Mouse (Mus musculus): ENCODE data around the gene Slit1. TPM values are rescaled to one million over a fixed set of nuclear protein-coding genes. Genes with fewer than 3 reads are reported as not detected.

Slit1 gene
- total RNA-seq, 1 experiment from 2014 or later = 6.5 TPM

- DNase-seq = peak; percentile 85
These were observed 87.5 kb downstream of the Slit1 start for GRCm38 (mm10) chr19:41655970-41656369.

- no peak for DNase-seq
These were observed 88.2 kb downstream of the Slit1 start for GRCm38 (mm10) chr19:41655089-41655783.

GRCm38 (mm10) chr19:41651967-41652366, 91.5 kb downstream of the Slit1 start:
- DNase-seq = no peak

GRCm38 (mm10) chr19:41649394-41649793, 94.1 kb downstream of the Slit1 start:
- DNase-seq = no peak

- peak; percentile 82 for DNase-seq
These were observed 96.4 kb downstream of the Slit1 start for GRCm38 (mm10) chr19:41646947-41647631.

GRCm38 (mm10) chr19:41643010-41643409, 100.5 kb downstream of the Slit1 start:
- DNase-seq = peak; percentile 23

GRCm38 (mm10) chr19:41634999-41635398, 108.5 kb downstream of the Slit1 start:
- no peak for DNase-seq

GRCm38 (mm10) chr19:41634099-41634498, 109.4 kb downstream of the Slit1 start:
- no peak for DNase-seq

- peak; percentile 54 for DNase-seq
These were observed 113.9 kb downstream of the Slit1 start for GRCm38 (mm10) chr19:41629532-41629931.

GRCm38 (mm10) chr19:41628970-41629369, 114.5 kb downstream of the Slit1 start:
- no peak for DNase-seq

GRCm38 (mm10) chr19:41620366-41621092, 122.9 kb downstream of the Slit1 start:
- DNase-seq = no peak

GRCm38 (mm10) chr19:41618771-41619385, 124.6 kb downstream of the Slit1 start:
- peak; percentile 47 for DNase-seq

GRCm38 (mm10) chr19:41618153-41618657, 125.3 kb downstream of the Slit1 start:
- no peak for DNase-seq

GRCm38 (mm10) chr19:41617102-41617501, 126.4 kb downstream of the Slit1 start:
- no peak for DNase-seq

- DNase-seq = no peak
These were observed 127.2 kb downstream of the Slit1 start for GRCm38 (mm10) chr19:41616274-41616673.

- peak; percentile 39 for DNase-seq
These were observed 127.8 kb downstream of the Slit1 start for GRCm38 (mm10) chr19:41615606-41616224.

- no peak for DNase-seq
These were observed 130.0 kb downstream of the Slit1 start for GRCm38 (mm10) chr19:41613325-41614087.

GRCm38 (mm10) chr19:41611683-41612082, 131.8 kb downstream of the Slit1 start:
- no peak for DNase-seq

- DNase-seq = no peak
These were observed 137.1 kb downstream of the Slit1 start for GRCm38 (mm10) chr19:41606208-41606987.

- DNase-seq = no peak
These were observed 142.8 kb downstream of the Slit1 start for GRCm38 (mm10) chr19:41600647-41601046.

Measured in adrenal gland, postnatal 14 days (tissue).